Mouse (Mus musculus) mouse embryonic stem cell (cell line): Measurements from ENCODE around the gene Tbc1d2.

Source experiments
- in situ Hi-C, 2 experiments: fragments of 300-500 bp; cut with MboI; formaldehyde crosslinking; loops; 1 replicate in 1 of 2; 3 replicates in 1 of 2; pipeline ENCODE4 v1.14.3; 2019 to 2020; ENCODE audit warnings: low sequenced_read_pairs in 2 of 2, low pct_unique_long_range_greater_than_20kb in 1 of 2, mixed read lengths in 1 of 2; ENCODE audit not compliant: unreplicated experiment in 1 of 2

Tbc1d2 gene

GRCm38 (mm10) chr4:46569671-46570070 lies 80.3 kb downstream of the Tbc1d2 start:
- in situ Hi-C loops = loop anchor here in 1 of 2 experiments (25.0 kb wide), 1 partner anchor 443 kb away; no protein-coding TSS in a partner anchor

GRCm38 (mm10) chr4:46568169-46568568 lies 81.8 kb downstream of the Tbc1d2 start:
- in situ Hi-C loops = loop anchor here in 1 of 2 experiments (25.0 kb wide), 1 partner anchor 444 kb away; no protein-coding TSS in a partner anchor

DNA sequence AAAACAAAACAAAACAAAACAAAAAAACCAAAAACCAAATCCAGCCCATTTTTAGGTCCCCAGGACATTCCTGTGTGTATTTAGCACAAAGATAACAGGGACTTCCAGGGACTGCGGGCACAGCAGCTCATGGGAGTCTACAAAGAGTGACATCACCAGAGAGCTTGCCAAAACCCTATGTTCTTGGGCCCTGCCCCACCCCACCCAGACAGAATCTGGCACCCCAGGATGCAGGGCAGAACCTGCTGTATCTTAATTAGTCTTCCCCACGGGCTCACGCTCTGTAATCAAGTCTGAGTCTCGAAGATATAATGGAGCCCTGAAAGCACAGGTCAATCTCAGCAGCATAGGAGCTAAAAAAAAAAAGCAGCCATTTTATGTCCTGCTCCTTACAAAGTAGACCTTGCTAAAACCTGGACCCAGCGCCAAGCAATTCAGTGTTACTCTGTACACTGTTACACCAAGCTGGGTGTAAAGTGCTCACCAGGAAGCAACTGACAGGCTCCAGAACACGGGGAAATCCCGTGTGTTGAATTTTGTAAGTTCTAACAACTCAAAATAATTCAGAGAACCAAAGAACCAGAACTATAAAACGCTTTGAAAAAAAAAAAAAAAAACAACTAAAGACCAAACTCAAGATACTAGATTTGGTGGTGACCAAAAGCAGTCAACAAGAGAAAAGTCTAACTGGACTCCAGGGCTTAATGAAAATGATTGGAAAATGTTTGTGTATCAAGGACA lies 82.9 kb downstream of the Tbc1d2 start:
- in situ Hi-C loops = loop anchor here in 1 of 2 experiments (25.0 kb wide), 1 partner anchor 445 kb away; no protein-coding TSS in a partner anchor

DNA sequence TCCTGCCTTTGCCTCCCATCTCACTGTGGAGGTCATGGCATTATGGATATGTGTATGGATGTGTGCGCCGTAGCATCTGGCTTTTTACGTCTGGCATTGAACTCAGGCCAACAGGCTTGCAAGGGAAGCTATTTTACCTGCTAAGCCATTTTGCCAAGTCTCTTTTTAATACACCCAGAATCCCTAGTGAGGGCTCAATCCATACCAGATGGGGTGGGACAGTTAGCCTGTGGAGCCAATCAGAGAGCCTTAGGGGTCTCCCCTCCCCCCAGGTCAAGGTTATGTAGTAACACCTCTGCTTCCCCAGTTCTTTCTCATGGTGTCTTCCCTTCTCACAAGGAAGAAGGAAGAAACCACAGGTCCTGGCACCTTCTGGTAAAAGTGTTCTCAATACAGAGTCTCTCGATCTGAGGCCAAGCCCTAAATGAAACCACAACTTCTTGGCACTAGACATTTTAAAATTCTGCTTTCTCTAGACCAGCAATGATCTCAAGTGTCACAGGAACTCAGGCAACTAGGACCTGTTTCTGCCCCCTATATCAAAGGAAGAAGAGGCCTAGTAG lies 84.5 kb downstream of the Tbc1d2 start:
- in situ Hi-C loops = loop anchor here in 1 of 2 experiments (25.0 kb wide), 1 partner anchor 447 kb away; no protein-coding TSS in a partner anchor

- in situ Hi-C loops = loop anchor here in 1 of 2 experiments (25.0 kb wide), 1 partner anchor 448 kb away; no protein-coding TSS in a partner anchor
These were observed 85.8 kb downstream of the Tbc1d2 start for GRCm38 (mm10) chr4:46564247-46564646.

DNA sequence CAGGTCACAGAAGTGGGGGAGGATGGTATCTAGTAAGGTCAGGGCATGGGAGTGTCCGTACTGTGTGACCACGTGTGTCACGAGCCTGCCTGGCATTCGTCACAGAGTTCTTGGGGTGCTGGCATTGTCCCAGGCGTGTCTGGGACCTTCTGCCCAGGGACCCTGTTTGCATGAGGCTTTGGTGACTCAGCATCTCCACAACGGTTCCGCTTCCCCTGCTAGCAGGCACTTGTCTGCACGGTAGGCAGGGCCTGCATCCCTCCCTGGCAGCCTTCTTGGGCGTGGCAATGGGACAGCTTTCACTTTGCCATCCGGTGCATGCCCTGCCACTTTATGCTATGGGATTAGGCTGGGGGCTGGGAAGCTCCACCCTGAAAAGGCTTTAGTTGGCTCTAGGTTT lies 86.2 kb downstream of the Tbc1d2 start:
- in situ Hi-C loops = loop anchor here in 1 of 2 experiments (25.0 kb wide), 1 partner anchor 448 kb away; no protein-coding TSS in a partner anchor

DNA sequence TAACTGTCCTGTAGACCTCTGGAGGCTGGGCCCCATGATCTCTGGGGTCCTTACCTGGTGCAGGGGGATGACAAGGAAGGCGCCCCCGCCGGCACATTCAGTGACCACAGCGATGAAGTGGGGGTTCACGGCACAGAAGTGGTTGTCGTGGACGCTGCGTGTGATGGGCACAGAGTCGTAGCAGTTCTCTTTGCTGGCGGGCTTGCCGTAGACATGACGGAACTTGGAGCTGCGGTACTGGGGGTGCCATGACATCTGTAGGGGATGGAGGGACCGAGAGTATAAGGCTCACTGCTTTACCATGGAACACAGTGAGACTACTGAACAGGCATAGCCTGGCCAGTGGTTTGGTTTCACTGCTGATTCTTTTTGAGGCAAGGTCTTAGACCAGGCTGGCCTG lies 87.2 kb downstream of the Tbc1d2 start:
- in situ Hi-C loops = loop anchor here in 1 of 2 experiments (25.0 kb wide), 1 partner anchor 449 kb away; no protein-coding TSS in a partner anchor

DNA sequence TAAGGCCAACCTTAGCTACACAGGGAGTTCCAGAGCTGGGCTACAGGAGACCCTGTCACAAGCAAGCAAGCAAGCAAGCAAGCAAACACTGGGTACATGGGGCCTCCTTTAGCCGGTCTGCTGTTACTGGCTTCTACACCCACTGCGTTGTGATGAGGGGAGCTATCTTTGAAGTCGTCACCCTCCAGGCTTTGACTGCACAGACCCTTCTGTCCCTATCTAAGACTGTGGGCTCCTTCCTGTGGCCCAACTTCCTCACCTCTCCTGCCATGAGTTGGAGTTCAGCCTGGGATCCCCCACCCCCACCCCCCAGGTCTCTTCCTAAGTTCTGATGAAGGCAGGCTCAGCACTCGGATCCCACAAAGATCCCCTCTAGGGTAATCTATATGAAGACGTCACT lies 88.0 kb downstream of the Tbc1d2 start:
- in situ Hi-C loops = loop anchor here in 1 of 2 experiments (25.0 kb wide), 1 partner anchor 450 kb away; no protein-coding TSS in a partner anchor

DNA sequence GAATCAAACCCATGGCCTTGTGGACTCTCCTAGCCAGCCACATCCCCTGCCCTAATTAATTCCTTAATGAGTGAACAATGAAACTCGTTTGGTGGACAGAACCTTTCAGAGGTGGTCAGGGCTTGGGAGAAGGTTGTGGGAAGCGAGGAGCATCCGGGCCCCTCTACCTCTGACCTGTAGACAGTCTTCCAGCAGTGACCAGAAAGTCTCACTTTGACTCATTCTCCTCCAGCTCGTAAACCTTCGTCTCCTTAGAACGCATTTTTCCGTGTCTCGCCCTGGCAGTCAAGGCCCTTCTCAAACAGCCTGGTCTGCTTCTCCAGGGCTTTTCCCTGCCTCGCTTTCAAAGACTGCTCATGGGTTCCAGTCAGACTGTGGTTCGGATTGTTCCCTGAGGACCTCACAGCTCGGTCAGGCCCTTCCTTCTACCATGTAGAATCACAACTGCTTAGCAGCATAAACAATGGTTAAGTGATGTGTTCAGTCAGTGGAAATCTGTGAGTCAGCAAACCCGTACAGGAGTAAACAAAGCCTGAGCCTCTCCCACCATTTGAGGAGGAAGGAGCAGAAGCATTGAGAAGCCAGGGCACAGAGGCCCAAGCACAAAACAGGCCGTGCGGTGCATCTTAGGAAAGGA lies 89.8 kb downstream of the Tbc1d2 start:
- in situ Hi-C loops = loop anchor here in 1 of 2 experiments (25.0 kb wide), 1 partner anchor 452 kb away; no protein-coding TSS in a partner anchor

DNA sequence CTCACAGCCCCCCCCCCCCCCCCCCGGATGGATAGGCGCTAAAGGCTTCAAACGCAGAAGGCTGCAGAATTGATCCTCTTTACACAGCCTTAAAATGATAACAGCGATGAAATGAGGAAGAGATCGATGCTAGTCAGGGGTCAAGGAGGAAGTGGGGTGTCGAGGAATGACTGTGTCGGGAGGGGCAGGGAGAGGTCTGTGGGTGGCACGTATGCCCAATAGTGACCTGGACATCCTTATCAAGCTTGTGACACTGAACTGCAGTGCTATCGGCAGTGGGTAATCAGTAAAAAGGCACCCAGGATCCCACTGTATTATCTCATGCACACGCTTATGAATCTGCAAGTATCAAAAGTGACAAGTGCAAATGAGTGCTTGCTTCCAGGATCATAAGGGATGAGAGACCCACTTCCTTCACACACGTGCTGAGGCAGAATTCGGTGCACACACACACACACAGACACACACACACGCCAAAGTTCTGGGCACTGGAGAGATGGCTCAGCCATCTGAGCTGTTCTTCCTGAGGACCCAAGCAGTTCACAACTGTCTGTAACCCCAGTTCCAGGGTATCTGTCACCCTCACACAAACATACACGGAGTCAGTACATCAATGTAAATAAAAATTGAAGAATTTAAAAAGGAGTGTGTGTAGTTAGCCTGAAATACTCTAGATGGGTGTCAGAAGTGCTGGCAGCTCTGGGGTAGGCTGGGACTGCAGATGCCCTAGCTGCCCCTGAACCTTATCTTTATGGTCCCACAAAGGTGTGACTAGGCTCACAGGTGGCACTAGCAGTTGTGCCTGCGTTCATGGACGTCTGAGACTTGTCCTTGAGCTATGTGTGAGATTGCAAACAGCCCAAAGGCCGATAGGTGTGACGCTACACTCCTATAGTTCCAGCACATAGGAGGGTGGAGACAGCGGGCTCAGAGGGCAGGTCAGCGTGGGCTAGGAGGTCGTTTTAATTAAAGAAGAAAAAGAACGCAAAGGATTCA lies 91.0 kb downstream of the Tbc1d2 start:
- in situ Hi-C loops = loop anchor here in 1 of 2 experiments (25.0 kb wide), 1 partner anchor 453 kb away; no protein-coding TSS in a partner anchor

DNA sequence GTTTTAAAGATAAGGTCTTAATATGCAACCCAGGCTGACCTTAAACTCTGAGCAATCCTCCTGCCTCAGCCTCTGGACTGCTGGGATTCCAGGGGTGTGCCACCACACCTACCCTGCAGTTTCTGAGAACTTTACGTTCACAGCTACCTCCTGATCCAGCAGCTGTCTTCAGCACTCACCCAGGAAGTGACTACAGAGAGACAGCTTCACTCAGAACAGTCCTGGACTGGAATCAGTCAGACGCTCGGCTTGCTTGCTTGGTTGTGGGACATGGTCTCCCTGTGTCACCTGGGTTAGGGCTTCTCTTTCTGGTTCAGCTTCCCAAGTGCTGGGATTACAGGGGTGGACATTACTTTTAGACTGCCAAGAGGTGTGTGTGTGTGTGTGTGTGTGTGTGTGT lies 93.1 kb downstream of the Tbc1d2 start:
- in situ Hi-C loops = loop anchor here in 1 of 2 experiments (25.0 kb wide), 1 partner anchor 455 kb away; no protein-coding TSS in a partner anchor

- in situ Hi-C loops = loop anchor here in 1 of 2 experiments (25.0 kb wide), 1 partner anchor 457 kb away; no protein-coding TSS in a partner anchor
These were observed 94.2 kb downstream of the Tbc1d2 start for GRCm38 (mm10) chr4:46555762-46556161.
